Mouse (Mus musculus) T-helper 1 cell (primary cell): ENCODE results near the gene Gemin8.

ENCODE experiments used
- in situ Hi-C: fragments of 300-600 bp; cut with MboI, MseI; formaldehyde crosslinking; loops from one replicate; pipeline ENCODE4 v1.15.1; 2025; ENCODE audit warnings: high pct_unique_total_duplicates

Gene Gemin8

GRCm38 (mm10) chrX:166229750-166230149, 59.5 kb downstream of the Gemin8 start:
- in situ Hi-C loops, result no loop called here

DNA sequence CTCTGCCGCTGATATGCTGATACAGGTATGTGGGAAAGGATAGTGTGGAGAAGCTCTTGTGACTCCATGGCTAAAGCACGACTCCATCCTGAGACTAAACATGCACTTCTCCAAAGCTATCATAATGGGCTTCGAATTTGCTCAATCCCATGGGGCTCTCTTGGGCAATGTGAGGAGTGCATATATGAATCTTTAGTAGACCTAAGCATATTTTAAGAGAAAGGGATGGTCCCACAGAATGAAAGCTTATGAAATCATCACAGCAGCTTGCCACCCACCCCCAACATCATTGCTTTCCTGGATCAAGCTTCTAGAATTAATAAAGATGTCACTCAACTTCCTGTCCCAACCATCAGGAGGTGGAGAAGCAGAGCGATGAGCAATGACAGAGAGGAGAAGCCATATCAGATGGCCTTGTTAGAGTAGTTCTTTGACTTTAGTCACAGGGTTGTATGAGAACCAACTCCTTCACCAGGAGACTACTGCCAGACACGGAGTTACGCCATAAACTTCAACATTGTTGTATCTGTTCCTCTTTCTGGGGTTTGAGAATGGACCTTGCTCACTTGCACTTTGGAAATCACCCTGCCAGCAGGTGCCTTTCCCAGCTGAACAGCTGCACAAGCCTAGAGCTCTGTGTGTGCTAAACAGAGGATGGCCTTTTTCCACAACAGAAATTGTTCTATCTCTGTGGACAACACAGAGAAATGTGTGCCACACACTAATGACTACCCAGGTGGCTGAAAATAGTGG, 60.4 kb downstream of the Gemin8 start:
- in situ Hi-C loops, result no loop called here

GRCm38 (mm10) chrX:166236131-166236530, 65.9 kb downstream of the Gemin8 start:
- in situ Hi-C loops, result no loop called here

DNA sequence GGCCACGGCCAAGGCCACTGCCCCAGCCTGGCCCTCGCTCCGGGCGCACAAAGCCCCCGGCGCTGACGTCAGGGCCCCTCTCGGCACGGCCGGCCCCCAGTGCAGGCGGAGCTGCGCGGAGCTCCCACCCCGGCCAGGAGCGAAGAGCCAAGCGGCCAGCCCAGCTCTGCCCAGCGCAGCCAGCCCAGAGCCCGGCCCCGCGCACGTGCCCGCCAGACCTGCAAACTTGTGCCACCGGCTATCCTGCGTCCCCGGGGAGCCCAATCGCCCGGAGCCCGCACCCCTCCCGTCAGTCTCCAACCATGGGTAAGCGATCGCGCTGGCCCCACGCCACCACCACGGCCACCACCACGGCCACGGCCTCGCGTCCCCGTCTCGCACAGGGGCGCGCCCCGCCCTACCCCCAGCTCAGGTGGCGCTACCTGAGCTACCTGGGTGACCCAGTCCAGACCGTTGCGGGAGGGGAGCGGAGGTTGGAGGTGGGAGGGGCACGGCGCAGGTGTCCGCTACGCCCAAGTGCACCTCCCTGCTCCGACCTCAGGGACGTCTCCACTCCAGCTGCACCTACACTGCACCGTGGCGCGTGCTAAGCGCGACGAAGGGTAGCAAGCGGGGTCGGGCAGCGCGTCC, 68.7 kb downstream of the Gemin8 start, which contains the start of gene Gpm6b:
Gene Gpm6b, plus strand, starts transcription at position 81 of the 630 bp plus-strand sequence.
- in situ Hi-C loops, result no loop called here

DNA sequence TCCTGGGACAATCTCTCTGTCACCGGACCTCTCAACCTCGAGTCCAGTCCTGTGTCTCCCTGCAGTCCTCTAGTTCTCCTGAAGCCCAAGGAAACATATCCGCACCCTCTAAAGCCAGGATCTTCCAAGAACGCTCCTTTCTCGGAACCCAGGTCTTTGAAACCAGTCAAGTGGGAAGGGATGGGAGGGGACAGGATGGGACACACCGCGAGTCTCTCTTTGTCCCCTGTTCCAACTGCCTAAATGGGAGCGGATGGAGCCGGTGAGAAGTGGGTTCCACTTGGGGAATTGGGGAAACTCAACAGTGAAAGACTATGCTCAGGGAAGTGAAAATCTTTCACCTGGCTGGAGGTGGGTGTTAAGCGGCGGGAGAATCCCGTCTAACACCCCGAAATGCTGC, 69.3 kb downstream of the Gemin8 start:
- in situ Hi-C loops, result no loop called here
